Mouse (Mus musculus) brown adipose tissue, adult 24 weeks (tissue): ENCODE measurements around the gene Bsg. TPM values are rescaled to one million over a fixed set of nuclear protein-coding genes. Genes with fewer than 3 reads are reported as not detected.

ENCODE experiments used
- H3K27ac ChIP-seq: fragments of 200-500 bp; replicated peaks from 2 replicates; pipeline ENCODE4 v1.5.1; 2012; ENCODE audit warnings: low read depth, mild to moderate bottlenecking, low read length
- H3K4me1 ChIP-seq: fragments of 200-500 bp; 2 replicates; pipeline ENCODE4 v1.6.1; 2012; ENCODE audit warnings: low read length, mixed read lengths; ENCODE audit not compliant: control insufficient read depth, insufficient read depth, insufficient read length
- H3K4me3 ChIP-seq: fragments of 200-500 bp; 2 replicates; pipeline ENCODE4 v1.5.1; 2012; ENCODE audit warnings: low read depth, mild to moderate bottlenecking, low read length, moderate library complexity; ENCODE audit not compliant: insufficient read depth
- polyA plus RNA-seq: library from polyadenylated mRNA; stranded (reverse); fragments of >200 nt; gene quantifications from 2 replicates; pipeline ENCODE4 v1.2.4, GENCODE M21; 2012; ENCODE audit not compliant: missing spikeins, insufficient read depth, insufficient read length

The Bsg gene
- polyA plus RNA-seq, 1 experiment: 669 TPM

DNA sequence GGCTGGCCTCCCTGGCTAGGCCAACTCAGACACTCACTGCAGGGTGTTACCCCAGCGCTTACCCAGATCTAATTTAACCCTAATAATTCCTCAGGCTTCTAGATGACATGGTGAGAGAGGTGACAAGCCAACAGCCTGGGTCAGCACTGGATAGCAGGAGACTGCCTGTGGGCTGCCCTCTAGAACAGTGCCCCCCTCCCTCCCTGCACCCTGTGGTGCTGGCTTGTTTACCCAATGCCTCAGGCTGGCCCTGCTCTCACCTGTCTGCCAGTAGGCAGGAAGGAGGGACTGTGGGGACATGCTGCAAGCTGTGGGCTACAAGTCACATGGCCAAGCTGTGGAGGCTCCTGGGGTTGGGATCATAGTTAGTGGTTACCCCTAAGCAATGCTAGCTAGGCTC lies 2.9 kb downstream of the Bsg start:
- no peak overlapping the region for H3K27ac ChIP-seq
- no peak overlapping the region for H3K4me3 ChIP-seq
- H3K4me1 ChIP-seq: peaks cover 24% of the 10 kb centered on the region

DNA sequence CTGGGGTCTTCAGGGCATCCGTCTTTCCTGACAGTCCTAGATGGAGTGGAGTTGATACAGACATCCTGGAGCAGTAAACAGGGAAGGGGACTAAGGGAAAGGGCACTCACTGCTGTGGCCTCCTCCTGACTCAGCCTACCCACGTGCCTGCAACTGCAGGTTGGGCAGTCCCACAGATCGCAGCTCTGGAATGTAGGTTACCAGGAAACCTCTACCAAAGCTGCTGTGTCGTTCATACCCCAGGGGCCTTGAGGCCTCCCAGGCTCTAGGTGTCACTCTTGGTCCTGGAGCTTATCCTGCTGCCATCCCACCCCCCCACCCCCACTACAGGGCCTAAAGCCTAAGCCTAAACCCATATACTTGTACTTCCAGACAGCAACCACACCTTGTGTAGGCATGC lies 3.5 kb downstream of the Bsg start:
- Histone ChIP-seq H3K27ac (no peak overlapping the region), H3K4me3 (no peak overlapping the region)

DNA sequence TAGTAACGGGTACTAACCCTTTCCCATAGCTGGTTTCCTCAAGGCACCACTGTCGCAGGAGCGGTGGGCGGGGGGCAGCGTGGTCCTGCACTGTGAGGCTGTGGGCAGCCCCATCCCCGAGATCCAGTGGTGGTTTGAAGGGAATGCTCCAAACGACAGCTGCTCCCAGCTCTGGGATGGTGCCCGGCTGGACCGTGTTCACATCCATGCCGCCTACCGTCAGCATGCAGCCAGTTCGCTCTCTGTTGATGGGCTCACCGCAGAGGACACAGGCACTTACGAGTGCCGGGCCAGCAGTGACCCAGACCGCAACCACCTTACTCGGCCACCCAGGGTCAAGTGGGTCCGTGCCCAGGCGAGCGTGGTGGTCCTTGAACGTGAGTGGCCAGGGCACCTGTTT lies 4.4 kb downstream of the Bsg start:
- Histone ChIP-seq H3K4me1 (peaks cover 24% of the 10 kb centered on the region), H3K4me3 (no peak overlapping the region), H3K27ac (no peak overlapping the region)

More for the DNA sequence above, 3.5 kb downstream of the Bsg start:
- peaks cover 24% of the 10 kb centered on the region for H3K4me1 ChIP-seq

DNA sequence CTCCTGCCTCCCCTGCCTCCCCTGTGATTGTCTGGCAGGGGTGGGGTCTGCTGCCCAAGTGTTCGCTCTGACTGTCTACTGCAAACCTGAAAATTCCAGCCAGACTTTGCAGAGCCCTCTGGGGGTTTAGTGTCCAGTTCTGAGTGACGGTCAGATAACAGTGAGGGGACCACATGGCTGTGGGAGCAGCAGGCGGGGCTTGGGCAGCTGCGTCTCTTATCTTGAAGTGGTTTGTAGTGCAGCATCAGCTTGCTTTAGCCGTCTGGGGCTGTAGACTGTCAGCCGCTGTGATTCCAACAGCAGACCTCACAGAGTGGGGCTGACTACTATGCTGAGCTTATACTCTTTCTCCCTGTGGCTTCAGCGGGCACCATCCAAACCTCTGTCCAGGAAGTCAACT lies 5.0 kb downstream of the Bsg start:
- H3K4me3 ChIP-seq: no peak overlapping the region
- H3K4me1 ChIP-seq: peaks cover 24% of the 10 kb centered on the region
- no peak overlapping the region for H3K27ac ChIP-seq

DNA sequence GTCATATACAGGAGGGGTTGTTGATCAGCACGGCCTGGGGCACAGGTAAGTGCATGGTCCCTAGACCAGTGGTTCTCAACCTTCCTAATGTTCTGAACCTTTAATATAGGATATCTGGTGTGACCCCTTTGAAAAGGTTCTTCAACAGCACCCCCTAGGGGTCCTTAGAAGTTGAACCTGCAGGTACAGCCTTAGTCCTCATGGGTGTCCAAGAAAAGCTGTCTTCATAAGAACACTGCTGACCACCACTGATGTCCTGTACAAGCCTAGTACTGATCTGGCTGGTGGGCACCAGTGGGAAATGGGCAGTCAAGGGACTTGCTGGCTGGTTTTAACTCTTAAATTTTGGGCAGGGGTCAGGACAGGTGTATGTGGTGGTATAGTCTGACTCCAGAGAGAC lies 7.7 kb downstream of the Bsg start:
- H3K4me1 ChIP-seq: peaks cover 7% of the 10 kb centered on the region
- no peak overlapping the region for H3K4me3 ChIP-seq

DNA sequence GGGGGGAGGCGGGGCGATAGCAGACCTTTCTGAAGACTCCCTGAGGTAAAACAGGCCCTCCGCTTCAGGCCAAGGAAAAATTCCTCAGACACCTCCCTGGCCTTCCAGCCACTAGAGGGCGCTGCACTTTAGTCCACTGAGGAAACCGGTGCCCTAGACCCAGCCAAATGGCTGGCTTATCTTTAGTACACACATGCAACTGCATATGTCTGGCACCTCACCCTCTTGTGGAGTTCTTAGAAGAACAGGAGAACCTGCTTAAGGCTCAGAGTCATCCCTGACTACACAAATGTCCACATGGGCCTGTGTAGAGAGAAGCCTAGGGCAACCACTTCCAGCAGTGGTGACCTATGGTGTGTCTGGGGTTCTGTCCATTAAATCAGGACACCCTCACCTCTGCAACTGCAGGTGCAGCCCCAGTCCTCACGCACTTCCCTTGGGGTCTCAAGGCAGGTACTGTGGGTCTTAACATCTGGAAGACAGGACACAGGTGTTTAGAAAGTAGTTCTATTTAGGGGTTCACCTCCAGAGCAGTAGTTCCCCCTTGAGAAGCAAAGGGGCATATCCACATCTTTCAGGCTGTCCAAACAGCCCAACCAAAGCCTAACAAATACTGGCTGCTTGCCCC lies 8.3 kb downstream of the Bsg start:
- H3K27ac ChIP-seq: no peak overlapping the region

More for the DNA sequence above, 7.7 kb downstream of the Bsg start:
- H3K27ac ChIP-seq: no peak overlapping the region

DNA sequence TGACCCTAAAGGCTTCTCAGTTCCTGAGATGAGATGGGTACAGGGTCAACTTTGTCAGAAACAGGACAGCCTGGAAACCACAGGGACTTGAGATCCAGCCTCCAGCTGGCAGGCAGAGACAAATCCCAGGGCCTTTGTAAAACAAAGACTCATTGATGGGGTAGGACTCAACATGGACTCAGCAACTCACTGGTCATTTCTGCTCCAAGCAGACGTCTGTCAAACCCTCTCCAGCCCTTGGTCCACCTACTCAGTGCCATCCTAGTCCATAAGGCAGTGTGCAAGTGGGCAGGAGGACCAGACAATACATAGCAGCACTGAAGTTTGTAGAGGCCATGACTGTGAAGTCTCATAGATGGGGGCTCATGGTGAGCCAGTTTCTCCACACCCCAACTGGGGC lies 8.9 kb downstream of the Bsg start:
- no peak overlapping the region for H3K4me3 ChIP-seq
- H3K4me1 ChIP-seq: peaks cover 3% of the 10 kb centered on the region; the same call in 1 of the 2 replicates
- H3K27ac ChIP-seq: no peak overlapping the region

More for the DNA sequence above, 8.3 kb downstream of the Bsg start:
- Histone ChIP-seq H3K4me3 (no peak overlapping the region), H3K4me1 (peaks cover 2% of the 10 kb centered on the region)

DNA sequence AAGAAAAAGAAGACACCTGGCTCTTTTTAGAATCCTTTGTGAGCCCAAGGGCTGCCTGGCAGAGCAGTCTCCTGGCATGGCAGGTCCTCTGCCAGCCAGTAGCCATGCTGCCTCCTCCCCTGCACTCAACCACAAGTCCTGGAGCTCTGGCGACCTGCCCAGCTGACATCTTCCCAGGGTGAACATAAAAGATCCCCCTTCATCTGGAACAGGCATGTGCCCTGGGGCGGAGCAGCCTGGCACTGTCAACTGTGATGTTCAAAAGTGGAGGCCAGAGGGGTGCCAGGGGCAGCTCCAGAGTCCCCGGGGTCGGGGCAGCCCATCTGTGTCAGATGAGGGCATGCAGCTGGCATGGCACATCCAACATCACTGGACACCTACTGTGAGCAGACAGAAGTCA lies 10.7 kb downstream of the Bsg start:
- Histone ChIP-seq H3K4me3 (no peak overlapping the region), H3K27ac (no peak overlapping the region), H3K4me1 (peaks cover 3% of the 10 kb centered on the region; the same call in 1 of the 2 replicates)

DNA sequence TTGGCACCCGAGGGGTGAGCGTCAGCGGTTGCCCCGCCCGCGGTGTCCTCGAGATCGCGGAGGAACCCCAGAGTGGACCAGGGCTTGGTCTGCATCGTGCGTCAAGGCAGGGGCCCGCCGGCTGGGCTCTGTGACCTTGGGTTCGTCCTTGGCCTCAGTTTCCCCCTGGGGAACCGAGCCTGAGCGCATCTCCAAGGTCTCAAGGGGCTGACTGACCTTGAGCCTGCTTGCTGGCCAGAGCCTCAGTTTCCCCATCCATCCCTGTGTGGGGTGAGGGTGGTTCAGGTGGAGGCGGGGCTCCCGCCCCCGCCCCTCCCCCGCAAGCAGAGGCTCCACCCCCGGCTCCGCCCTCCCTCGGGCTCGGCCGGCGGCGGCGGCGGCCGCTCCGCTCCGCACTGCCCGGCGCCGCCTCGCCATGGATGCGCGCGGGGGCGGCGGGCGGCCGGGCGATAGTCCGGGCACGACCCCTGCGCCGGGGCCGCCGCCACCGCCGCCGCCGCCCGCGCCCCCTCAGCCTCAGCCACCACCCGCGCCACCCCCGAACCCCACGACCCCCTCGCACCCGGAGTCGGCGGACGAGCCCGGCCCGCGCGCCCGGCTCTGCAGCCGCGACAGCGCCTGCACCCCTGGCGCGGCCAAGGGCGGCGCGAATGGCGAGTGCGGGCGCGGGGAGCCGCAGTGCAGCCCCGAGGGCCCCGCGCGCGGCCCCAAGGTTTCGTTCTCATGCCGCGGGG lies 12.1 kb downstream of the Bsg start, which contains the start of gene Hcn2:
Gene Hcn2 (plus strand): TSS at position 381 of the 734 bp plus-strand sequence.
- H3K27ac ChIP-seq: no peak within 1 kb of the TSS
- H3K4me1 ChIP-seq: peaks cover 3% of the 10 kb centered on the region; the same call in 1 of the 2 replicates
- peak within 1 kb of the TSS; percentile 53 for H3K4me3 ChIP-seq

DNA sequence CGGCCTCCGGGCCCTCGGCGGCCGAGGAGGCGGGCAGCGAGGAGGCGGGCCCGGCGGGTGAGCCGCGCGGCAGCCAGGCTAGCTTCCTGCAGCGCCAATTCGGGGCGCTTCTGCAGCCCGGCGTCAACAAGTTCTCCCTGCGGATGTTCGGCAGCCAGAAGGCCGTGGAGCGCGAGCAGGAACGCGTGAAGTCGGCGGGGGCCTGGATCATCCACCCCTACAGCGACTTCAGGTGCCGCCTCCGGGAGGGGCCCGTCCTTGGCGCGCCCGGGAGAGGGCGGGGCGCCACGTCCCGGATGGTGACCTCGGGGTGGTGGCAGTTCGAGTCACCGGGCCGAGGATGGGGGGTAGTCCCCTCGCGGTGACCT lies 12.7 kb downstream of the Bsg start:
- Histone ChIP-seq H3K4me3 (peak overlapping the region; percentile 53), H3K4me1 (peaks cover 3% of the 10 kb centered on the region; the same call in 1 of the 2 replicates), H3K27ac (no peak overlapping the region)

DNA sequence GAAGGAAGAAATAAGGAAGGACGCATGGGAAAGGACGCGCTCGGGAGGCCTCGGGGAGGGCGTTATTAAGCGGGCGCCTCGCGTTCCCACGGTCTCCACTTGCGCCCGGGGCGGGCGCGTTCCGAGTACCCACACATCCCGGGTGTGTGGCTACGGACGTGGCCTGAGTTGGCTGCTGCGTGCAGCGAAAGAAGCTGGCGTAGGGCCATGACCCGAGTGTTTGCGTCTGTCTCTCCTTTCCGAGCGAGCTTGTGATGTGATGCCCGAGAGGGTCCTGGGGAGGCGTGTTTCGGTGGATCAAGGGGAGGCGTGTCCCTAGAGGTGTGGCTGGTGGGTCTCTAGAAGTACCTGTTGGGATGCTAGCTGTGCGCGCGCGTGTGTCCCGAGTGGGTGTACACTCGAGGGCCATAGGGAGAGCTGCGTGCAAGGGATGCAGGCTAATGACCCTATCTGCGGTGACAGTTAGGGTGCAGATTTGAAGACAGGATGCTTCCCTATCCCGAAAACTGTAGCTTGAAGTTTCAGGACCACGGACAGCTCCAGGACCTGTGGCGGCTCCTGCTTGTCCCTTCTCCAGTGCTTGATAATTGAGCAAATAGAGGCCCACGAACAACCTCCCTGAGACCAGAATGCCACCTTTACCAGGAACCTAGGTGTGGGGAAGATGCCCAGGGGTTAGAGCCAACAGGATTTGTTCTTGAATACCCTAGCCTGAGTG lies 13.5 kb downstream of the Bsg start:
- peak overlapping the region; percentile 53 for H3K4me3 ChIP-seq
- no peak overlapping the region for H3K27ac ChIP-seq
- peaks cover 3% of the 10 kb centered on the region; the same call in 1 of the 2 replicates for H3K4me1 ChIP-seq

DNA sequence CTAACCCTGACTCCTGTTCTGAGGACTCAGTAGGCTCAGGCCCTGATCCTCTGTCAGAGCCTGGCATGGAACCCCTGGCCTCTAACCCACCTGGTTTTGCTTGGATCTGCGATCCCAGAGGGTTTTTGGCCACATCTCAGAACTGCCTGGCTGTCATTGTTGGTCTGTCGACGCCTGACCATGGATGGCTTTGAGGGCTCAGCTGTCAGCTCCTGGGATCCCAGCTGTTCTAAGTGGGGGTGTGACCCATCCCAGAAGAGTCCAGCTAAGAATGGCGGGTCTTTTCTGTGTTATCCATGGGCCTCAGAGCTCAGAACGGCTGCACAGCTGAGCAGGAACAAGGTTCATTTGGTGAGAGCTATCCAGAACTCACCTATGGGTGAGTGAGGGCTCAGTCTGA lies 16.8 kb downstream of the Bsg start:
- peaks cover 3% of the 10 kb centered on the region; the same call in 1 of the 2 replicates for H3K4me1 ChIP-seq
- no peak overlapping the region for H3K4me3 ChIP-seq
- H3K27ac ChIP-seq: no peak overlapping the region

DNA sequence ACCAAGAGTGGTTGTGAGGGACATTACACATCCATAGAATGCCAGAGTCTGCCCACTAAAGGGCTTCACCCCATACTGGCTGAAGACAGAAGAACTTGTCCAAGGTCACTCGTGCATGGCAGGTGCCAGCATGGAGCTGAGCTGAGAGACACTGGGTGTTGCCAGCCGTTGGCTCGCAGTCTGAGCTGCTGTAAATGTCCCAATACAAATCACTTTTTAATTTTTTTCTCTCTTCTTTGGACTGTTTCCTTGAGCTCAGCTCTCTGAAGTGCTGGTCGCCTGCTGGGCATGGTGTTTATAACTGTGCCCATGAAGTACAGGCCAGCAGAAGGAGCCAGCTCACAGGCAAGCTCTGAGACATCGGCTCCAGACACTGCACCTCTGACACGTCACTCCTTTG lies 18.8 kb downstream of the Bsg start:
- no peaks in the 10 kb centered on the region for H3K4me1 ChIP-seq
- no peak overlapping the region for H3K27ac ChIP-seq
- no peak overlapping the region for H3K4me3 ChIP-seq

DNA sequence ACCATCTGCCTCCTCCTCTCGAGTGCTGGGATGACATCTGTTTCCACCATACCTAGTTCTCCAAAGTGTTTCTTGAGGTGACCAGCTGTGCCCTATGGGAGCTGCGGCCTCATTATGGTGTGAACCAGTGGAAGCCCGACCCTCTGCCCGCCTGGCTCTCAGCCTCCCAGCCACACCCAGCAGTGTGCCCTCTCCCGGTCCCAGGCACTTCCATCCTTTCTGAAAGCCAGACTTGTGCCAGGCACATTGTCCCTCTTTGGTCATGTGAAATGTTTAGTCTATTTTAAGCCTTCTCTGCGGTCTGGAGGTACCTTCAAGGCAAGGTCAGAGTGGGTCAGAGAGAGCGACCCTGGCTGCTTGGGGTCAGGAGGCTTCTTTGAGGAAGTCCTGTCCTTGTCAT lies 19.4 kb downstream of the Bsg start:
- no peak overlapping the region for H3K27ac ChIP-seq
- H3K4me3 ChIP-seq: no peak overlapping the region
- no peaks in the 10 kb centered on the region for H3K4me1 ChIP-seq

DNA sequence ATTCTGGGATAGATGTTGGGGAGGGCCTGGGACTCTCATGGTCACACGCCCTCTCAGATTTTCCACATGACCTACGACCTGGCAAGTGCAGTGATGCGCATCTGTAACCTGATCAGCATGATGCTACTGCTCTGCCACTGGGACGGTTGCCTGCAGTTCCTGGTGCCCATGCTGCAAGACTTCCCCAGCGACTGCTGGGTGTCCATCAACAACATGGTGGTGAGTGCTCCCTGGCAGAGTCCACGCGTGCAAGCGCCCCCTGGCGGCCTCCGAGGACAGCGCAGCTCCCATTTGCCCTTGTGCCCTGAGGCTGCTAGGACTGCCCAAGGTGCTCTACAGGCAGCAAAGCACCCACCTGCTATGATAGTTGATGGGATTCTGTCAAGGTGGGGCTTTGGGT lies 21.8 kb downstream of the Bsg start:
- Histone ChIP-seq H3K4me1 (no peaks in the 10 kb centered on the region), H3K27ac (no peak overlapping the region), H3K4me3 (no peak overlapping the region)
